Mouse (Mus musculus): ENCODE measurements at regions not wholly inside any gene's neighbourhood (a gene's known extent, or its start where the extent isn't known, plus 50 kb on each side); places are given as distances from the start of the nearest gene placed in this dataset.

GRCm38 (mm10) chr19:59685826-59686717 is 227.9 kb downstream of the Emx2 start:
- no peak for TF ChIP-seq CTCF (IDR thresholded peaks at IDR 0.05; ENCODE audit: low read depth)
- TF ChIP-seq EP300 (IDR thresholded peaks at IDR 0.05; ENCODE audit: low read depth) = no peak
